Mouse (Mus musculus): ENCODE data around the gene Tfec. TPM values are rescaled to one million over a fixed set of nuclear protein-coding genes. Genes with fewer than 3 reads are reported as not detected.

Gene Tfec
- polyA plus RNA-seq, 1 experiment: 0.13 TPM

DNA sequence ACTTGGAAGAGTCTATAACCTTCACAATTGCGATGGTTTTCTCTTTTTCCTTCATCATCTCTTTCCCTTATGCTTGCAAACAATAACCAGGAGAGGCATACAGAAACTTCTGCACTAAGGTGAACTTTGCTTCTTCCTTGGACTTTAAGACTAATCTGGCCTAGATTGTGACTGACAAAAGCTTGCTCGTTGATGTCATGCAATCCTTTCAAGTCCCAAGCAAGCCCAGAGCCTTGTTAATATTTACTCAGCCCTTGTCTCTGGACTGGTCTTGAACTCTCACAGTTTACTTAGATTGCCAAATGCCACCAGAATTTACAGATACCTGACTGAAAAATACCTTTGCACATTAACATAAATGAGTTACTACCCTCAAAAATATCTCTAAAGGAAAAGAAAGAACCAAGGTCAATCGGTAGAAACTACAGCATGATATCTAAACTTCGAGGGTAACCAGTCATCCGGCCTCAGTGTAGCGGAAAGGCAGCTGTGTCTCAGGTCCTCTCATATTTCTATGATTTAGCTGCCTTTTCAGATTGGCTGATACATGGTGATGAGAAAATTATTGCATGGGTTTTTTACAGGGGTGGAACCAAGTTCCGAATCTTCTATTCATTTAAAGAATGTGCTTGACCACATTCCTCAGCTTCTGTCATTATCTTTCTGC is 42.2 kb downstream of the Tfec start:
- Histone ChIP-seq H3K36me3 (ENCODE audit: control insufficient read depth, insufficient read depth, low read length) (no peaks in the 10 kb centered on the region), H3K4me1 (ENCODE audit: control insufficient read depth, insufficient read depth, insufficient read length, low read length) (no peaks in the 10 kb centered on the region), H3K4me3 (ENCODE audit: low read depth, low read length) (no peak overlapping the region), H3K27me3 (ENCODE audit: control insufficient read depth, insufficient read depth, low read length) (no peaks in the 10 kb centered on the region), H3K27ac (ENCODE audit: insufficient read depth, low read depth, low read length) (no peak overlapping the region)
- 42% methylated on average over 7 of the region's 7 CpGs for WGBS
- TF ChIP-seq CTCF (IDR thresholded peaks at IDR 0.05; ENCODE audit: extremely low read depth, insufficient read length, insufficient replicate concordance, low read depth, low read length) (no peak), POLR2A (IDR thresholded peaks at IDR 0.05; ENCODE audit: low read depth, low read length) (no peak)

DNA sequence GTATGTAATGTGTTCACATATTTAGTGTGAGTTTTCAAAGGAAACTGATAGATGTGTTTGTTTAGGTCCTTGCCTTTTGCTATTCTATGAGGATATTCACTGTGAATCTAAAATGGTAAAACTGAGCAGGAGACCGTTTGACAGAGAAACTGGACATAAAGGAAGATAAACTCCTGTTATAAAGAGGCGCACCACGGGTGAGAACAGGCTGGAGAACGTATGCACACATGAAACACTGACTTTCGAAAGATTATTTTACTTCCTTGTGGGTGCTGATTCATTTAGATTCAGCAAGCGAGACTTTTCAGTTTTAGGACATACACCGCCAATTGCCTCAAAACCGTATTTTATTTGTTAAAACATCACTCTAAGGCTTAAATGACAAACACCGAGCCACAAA is 43.3 kb downstream of the Tfec start:
- no peak for TF ChIP-seq POLR2A (IDR thresholded peaks at IDR 0.05; ENCODE audit: low read depth, low read length)
- no peak for TF ChIP-seq CTCF (IDR thresholded peaks at IDR 0.05; ENCODE audit: extremely low read depth, insufficient read length, insufficient replicate concordance, low read depth, low read length)
- Histone ChIP-seq H3K36me3 (ENCODE audit: control insufficient read depth, insufficient read depth, low read length) (no peaks in the 10 kb centered on the region), H3K27ac (ENCODE audit: insufficient read depth, low read depth, low read length) (no peak overlapping the region), H3K27me3 (ENCODE audit: control insufficient read depth, insufficient read depth, low read length) (no peaks in the 10 kb centered on the region), H3K4me3 (ENCODE audit: low read depth, low read length) (no peak overlapping the region), H3K4me1 (ENCODE audit: control insufficient read depth, insufficient read depth, insufficient read length, low read length) (no peaks in the 10 kb centered on the region)
- WGBS: 28% methylated on average over 9 of the region's 9 CpGs

DNA sequence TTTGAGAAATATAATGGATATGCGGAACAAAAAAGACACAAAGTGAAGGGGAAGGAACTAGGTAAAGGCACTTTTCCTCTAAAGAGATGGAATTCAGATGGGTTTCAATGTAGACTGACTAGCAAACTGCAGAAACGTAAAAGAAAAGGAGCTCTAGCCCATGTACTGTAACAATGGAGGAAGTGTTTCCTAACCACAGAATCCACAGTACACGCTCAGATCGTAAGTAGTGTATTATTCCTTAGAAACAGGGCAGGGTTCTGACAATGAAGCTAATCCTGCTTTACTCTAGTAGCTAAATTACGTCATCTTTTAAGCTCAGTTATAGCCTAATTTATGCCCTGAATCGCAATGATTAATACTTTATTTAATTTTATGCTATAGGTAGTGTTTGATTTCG is 51.7 kb downstream of the Tfec start:
- H3K4me1 ChIP-seq (ENCODE audit: control insufficient read depth, insufficient read depth, insufficient read length, low read length): no peaks in the 10 kb centered on the region
- no peaks in the 10 kb centered on the region for H3K36me3 ChIP-seq (ENCODE audit: control insufficient read depth, insufficient read depth, low read length)
- no peak overlapping the region for H3K4me3 ChIP-seq (ENCODE audit: low read depth, low read length)
- H3K27ac ChIP-seq (ENCODE audit: insufficient read depth, low read depth, low read length): no peak overlapping the region
- H3K27me3 ChIP-seq (ENCODE audit: control insufficient read depth, insufficient read depth, low read length): no peaks in the 10 kb centered on the region
- TF ChIP-seq POLR2A (IDR thresholded peaks at IDR 0.05; ENCODE audit: low read depth, low read length) (no peak), CTCF (IDR thresholded peaks at IDR 0.05; ENCODE audit: extremely low read depth, insufficient read length, insufficient replicate concordance, low read depth, low read length) (no peak)
- 85% methylated on average over 7 of the region's 7 CpGs for WGBS

DNA sequence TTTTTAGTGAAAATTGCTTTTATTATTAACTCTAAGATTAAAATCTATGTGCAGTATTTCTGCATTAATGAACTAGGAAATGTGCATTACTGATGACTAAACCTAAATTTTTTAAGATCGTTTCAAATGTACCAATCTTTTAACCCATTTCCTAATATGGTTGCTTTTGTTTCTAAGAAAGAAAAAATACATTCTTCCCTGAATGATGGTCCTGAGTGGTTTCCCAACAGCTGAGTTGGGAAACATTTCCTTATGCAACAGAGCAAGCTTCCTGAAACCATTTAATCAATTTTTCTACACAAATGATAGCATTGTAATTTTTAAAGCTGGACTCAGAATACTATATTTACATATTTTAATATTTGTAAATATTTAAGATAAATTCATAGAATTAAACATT is 62.6 kb downstream of the Tfec start:
- no peak for TF ChIP-seq CTCF (IDR thresholded peaks at IDR 0.05; ENCODE audit: extremely low read depth, insufficient read length, insufficient replicate concordance, low read depth, low read length)
- no peak for TF ChIP-seq POLR2A (IDR thresholded peaks at IDR 0.05; ENCODE audit: low read depth, low read length)
- Histone ChIP-seq H3K4me1 (ENCODE audit: control insufficient read depth, insufficient read depth, insufficient read length, low read length) (no peaks in the 10 kb centered on the region), H3K27me3 (ENCODE audit: control insufficient read depth, insufficient read depth, low read length) (no peaks in the 10 kb centered on the region), H3K36me3 (ENCODE audit: control insufficient read depth, insufficient read depth, low read length) (no peaks in the 10 kb centered on the region), H3K27ac (ENCODE audit: insufficient read depth, low read depth, low read length) (no peak overlapping the region), H3K4me3 (ENCODE audit: low read depth, low read length) (no peak overlapping the region)
- 70% methylated on average over 1 of the region's 1 CpGs for WGBS

DNA sequence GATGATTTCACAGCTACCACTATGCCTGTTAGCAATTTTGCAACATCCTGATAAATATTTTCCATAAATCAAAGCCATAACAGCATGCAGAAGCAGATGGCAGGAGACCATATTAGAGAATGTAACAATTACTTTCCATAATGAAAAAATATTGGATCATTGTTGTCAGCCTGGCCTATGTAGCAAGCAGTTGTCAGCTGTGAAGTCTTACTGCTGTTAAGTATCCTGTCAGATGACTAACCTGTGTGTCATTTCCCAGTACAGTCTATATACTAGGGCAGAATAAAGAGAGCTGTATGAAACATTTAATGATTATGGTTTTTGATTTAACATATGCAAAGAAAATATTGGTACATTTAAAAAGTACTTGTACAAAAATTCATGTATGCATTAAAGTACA is 69.9 kb downstream of the Tfec start:
- Histone ChIP-seq H3K27ac (ENCODE audit: insufficient read depth, low read depth, low read length) (no peak overlapping the region), H3K4me1 (ENCODE audit: control insufficient read depth, insufficient read depth, insufficient read length, low read length) (no peaks in the 10 kb centered on the region), H3K27me3 (ENCODE audit: control insufficient read depth, insufficient read depth, low read length) (no peaks in the 10 kb centered on the region), H3K4me3 (ENCODE audit: low read depth, low read length) (no peak overlapping the region), H3K36me3 (ENCODE audit: control insufficient read depth, insufficient read depth, low read length) (no peaks in the 10 kb centered on the region)
- TF ChIP-seq CTCF (IDR thresholded peaks at IDR 0.05; ENCODE audit: extremely low read depth, insufficient read length, insufficient replicate concordance, low read depth, low read length): no peak
- TF ChIP-seq POLR2A (IDR thresholded peaks at IDR 0.05; ENCODE audit: low read depth, low read length): no peak

DNA sequence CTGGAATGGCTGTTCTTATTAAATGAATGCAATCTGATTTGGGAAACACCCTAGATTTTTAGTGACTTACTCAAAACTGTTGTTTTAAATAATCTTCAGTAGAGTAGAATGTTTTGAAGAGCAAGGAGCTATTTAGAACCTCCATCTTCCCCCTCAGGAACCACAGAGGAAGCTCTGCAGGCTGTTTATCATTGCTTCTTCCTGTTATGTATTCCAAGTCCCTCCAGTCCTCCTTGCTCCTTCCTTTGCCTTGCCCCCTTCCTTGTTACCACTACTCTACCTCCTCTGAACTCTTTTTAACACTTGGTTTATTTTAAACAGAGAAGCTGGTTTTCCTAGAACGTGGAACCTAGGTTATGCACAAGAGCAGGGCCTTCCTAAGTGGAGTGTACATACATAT is 76.3 kb downstream of the Tfec start:
- H3K4me3 ChIP-seq (ENCODE audit: low read depth, low read length): no peak overlapping the region
- TF ChIP-seq CTCF (IDR thresholded peaks at IDR 0.05; ENCODE audit: extremely low read depth, insufficient read length, insufficient replicate concordance, low read depth, low read length) (no peak), POLR2A (IDR thresholded peaks at IDR 0.05; ENCODE audit: low read depth, low read length) (no peak)
- no peak overlapping the region for H3K27ac ChIP-seq (ENCODE audit: insufficient read depth, low read depth, low read length)
- WGBS: 60% methylated on average over 1 of the region's 1 CpGs
- H3K4me1 ChIP-seq (ENCODE audit: control insufficient read depth, insufficient read depth, insufficient read length, low read length): no peaks in the 10 kb centered on the region
- no peaks in the 10 kb centered on the region for H3K36me3 ChIP-seq (ENCODE audit: control insufficient read depth, insufficient read depth, low read length)
- no peaks in the 10 kb centered on the region for H3K27me3 ChIP-seq (ENCODE audit: control insufficient read depth, insufficient read depth, low read length)

DNA sequence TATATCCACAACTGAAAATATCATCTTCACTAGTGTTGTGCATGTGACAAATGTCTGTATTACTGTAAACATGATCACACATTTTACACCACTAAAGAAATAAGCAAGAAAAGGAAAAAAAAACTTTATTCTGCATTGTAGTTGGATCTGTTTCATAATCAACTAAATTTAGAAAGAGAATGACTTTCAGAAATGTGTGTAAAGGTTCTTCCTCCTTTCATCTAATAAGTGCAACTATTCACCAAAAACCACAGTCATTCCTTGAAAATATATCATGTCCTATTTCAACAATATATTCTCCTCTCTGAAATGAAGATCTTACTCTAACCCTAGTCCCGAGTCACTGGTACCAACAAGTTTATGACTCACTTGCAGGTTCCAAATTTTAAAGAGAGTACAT is 91.9 kb downstream of the Tfec start:
- WGBS: 77% methylated on average over 1 of the region's 1 CpGs

More for the DNA sequence above, 91.9 kb downstream of the Tfec start:
- Histone ChIP-seq H3K4me3 (ENCODE audit: low read depth, low read length) (no peak overlapping the region), H3K4me1 (ENCODE audit: control insufficient read depth, insufficient read depth, insufficient read length, low read length) (no peaks in the 10 kb centered on the region), H3K27me3 (ENCODE audit: control insufficient read depth, insufficient read depth, low read length) (no peaks in the 10 kb centered on the region), H3K27ac (ENCODE audit: insufficient read depth, low read depth, low read length) (no peak overlapping the region), H3K36me3 (ENCODE audit: control insufficient read depth, insufficient read depth, low read length) (no peaks in the 10 kb centered on the region)
- TF ChIP-seq POLR2A (IDR thresholded peaks at IDR 0.05; ENCODE audit: low read depth, low read length): no peak
- TF ChIP-seq CTCF (IDR thresholded peaks at IDR 0.05; ENCODE audit: extremely low read depth, insufficient read length, insufficient replicate concordance, low read depth, low read length): no peak

Data from small intestine, adult 2 months (tissue).